Mouse (Mus musculus) brain, adult 10 weeks (tissue): Measurements from ENCODE around the gene Epsti1. TPM values are rescaled to one million over a fixed set of nuclear protein-coding genes. Genes with fewer than 3 reads are reported as not detected.

Experiments used
- polyA plus RNA-seq: library from polyadenylated mRNA; stranded (reverse); fragments of 350-450 nt; fragmentation: Illumina TruSeq; extraction: RNeasy Lipid Tissue Mini Kit (QIAGEN cat#74804); gene quantifications from one replicate; pipeline ENCODE4 v1.2.3, GENCODE M21; 2015; ENCODE audit warnings: low read depth, low replicate concordance

The Epsti1 gene
- 1.1 TPM for polyA plus RNA-seq

DNA sequence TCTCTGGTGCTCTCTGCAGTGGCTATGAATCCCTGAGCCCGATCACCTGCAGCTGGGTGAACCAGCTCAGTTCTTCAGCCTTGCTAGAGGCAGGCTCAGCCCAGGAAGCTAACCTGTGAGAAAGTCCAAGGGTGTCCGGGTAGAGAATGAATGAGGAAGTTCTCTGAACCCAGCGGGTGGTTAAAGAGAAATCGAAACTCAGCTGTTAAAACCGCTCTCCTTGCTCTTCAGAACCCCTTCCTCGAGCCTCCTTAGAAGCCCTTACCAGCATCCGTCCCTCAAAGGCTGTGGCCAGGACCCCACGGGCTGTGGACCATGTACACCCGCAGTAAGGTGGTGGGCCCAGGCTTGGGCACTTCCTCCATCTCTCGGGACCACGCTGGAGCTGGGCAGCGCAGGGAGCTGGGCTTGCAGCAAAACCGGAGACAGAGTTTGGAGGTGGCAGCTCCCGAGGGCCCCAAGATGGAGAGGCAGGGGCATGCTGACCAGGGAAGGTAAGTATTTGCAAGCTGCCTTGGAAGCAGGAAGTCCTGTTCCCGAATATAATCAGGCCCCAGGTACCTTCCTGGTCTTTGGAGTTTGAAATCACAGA lies at the start of gene Epsti1:
TSS of gene Epsti1 (plus strand) at position 69 of the 592 bp plus-strand sequence.

GRCm38 (mm10) chr14:77874304-77875241 lies 29.5 kb upstream of the Epsti1 start, which contains the start of gene Dnajc15:
TSS of gene Dnajc15 (minus strand) at chr14:77875125.

Other genes starting within 250 kb of the Epsti1 start
- gene Dnajc15, start 29.1 kb upstream of the Epsti1 start, polyA plus RNA-seq, result 79.1 TPM
- gene Fam216b, start 184.8 kb downstream of the Epsti1 start, polyA plus RNA-seq, result 1.9 TPM